Mouse (Mus musculus) neural tube, embryonic 11.5 days (tissue): ENCODE results near the gene AI597479. TPM values are rescaled to one million over a fixed set of nuclear protein-coding genes. Genes with fewer than 3 reads are reported as not detected.

Source experiments
- ATAC-seq: fragments of 200-750 bp; cut with Nextera tagmentation; 2 replicates; pipeline ENCODE4 v1.8.0; 2017; ENCODE audit warnings: moderate number of reproducible peaks, mild to moderate bottlenecking, moderate TSS enrichment, moderate library complexity; ENCODE audit not compliant: insufficient read depth, low FRiP score, low TSS enrichment
- DNase-seq: peaks from one replicate; pipeline ENCODE4 v3.0.0-alpha.2; 2015; ENCODE audit warnings: low spot score
- H3K27ac ChIP-seq: fragments of 300-500 bp; sonication (generic); 2 replicates; pipeline ENCODE4 v1.5.1; 2014; ENCODE audit warnings: low read depth, mild to moderate bottlenecking, low read length
- H3K27me3 ChIP-seq: fragments of 300-500 bp; sonication (generic); 2 replicates; pipeline ENCODE4 v1.6.1; 2014; ENCODE audit warnings: mild to moderate bottlenecking, low read length, mixed read lengths; ENCODE audit not compliant: control insufficient read depth, insufficient read depth
- H3K36me3 ChIP-seq: fragments of 300-500 bp; sonication (generic); 2 replicates; pipeline ENCODE4 v1.6.1; 2014; ENCODE audit warnings: mild to moderate bottlenecking, low read length, moderate library complexity, mixed read lengths; ENCODE audit not compliant: control insufficient read depth, insufficient read depth
- H3K4me1 ChIP-seq: fragments of 300-500 bp; sonication (generic); 2 replicates; pipeline ENCODE4 v1.6.1; 2014; ENCODE audit warnings: low read length, mixed read lengths; ENCODE audit not compliant: control insufficient read depth, insufficient read depth
- H3K4me2 ChIP-seq: fragments of 300-500 bp; sonication (generic); 2 replicates; pipeline ENCODE4 v1.6.1; 2014; ENCODE audit warnings: low read depth, mild to moderate bottlenecking, moderate library complexity
- H3K4me3 ChIP-seq: fragments of 300-500 bp; sonication (generic); 2 replicates; pipeline ENCODE4 v1.5.1; 2014; ENCODE audit warnings: low read depth, low read length
- H3K9ac ChIP-seq: fragments of 300-500 bp; sonication (generic); 2 replicates; pipeline ENCODE4 v1.6.1; 2014; ENCODE audit warnings: mild to moderate bottlenecking, low read length
- H3K9me3 ChIP-seq: fragments of 300-500 bp; sonication (generic); 2 replicates; pipeline ENCODE4 v1.6.1; 2016; ENCODE audit warnings: low read length; ENCODE audit not compliant: control insufficient read depth
- WGBS: fragments of 180-500 bp; shearing (Covaris S2); extraction: QIAGEN DNeasy Blood & Tissue Kit; methylation state at CpG from one replicate; pipeline ENCODE4 v1.1.7; 2014; 5-methylcytosine and 5-hydroxymethylcytosine counted together
- polyA plus RNA-seq: library from polyadenylated mRNA; unstranded; fragments of >200 nt; fragmentation: Nextera tagmentation; extraction: Ambion mirVana; gene quantifications from 2 replicates; pipeline ENCODE4 v1.2.1, GENCODE M21; 2014

AI597479 gene
- 47.2 and 52.9 TPM in 2 replicates for polyA plus RNA-seq

- DNase-seq (peak; percentile 96), ATAC-seq (peak; percentile 96)
- Histone ChIP-seq H3K9ac (peak within 1 kb of the TSS; percentile 95), H3K4me2 (peak within 1 kb of the TSS; percentile 85), H3K36me3 (no peaks in the 10 kb centered on the region), H3K27ac (peak within 1 kb of the TSS; percentile 96), H3K9me3 (no peaks in the 10 kb centered on the region), H3K27me3 (no peaks in the 10 kb centered on the region), H3K4me1 (peaks cover 3% of the 10 kb centered on the region; the same call in 1 of the 2 replicates), H3K4me3 (peak within 1 kb of the TSS; percentile 94)
- WGBS = under 1% methylated on average over 56 of the region's 57 CpGs
Observed at GRCm38 (mm10) chr1:43098031-43098984, at the start of gene AI597479, which contains the start of gene Tgfbrap1. Gene AI597479, plus strand, starts transcription at chr1:43098710. Gene Tgfbrap1, minus strand, starts transcription at chr1:43098637.

DNA sequence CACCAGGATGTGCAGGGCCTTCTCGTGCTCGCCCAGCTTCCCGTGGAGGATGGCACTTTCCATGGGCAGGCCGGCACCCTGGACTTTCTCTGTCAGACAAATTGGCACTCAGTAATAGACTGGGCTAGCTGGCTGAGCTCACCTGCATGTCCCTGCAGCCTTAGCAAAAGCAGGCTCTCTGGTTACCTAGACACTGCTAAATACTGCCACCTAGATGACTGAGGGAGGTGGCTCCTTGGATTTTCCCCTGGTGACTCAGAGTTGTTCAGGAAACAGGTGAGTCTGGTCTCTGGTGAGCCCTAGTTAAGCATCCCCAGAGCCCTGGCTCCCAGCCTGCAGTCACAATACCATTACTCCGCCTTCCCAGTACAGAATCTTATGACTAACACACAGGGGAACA, 46.6 kb upstream of the AI597479 start:
- Histone ChIP-seq H3K9ac (no peak overlapping the region), H3K27ac (no peak overlapping the region), H3K9me3 (no peaks in the 10 kb centered on the region), H3K27me3 (no peaks in the 10 kb centered on the region), H3K36me3 (peaks cover 8% of the 10 kb centered on the region), H3K4me3 (no peak overlapping the region), H3K4me2 (no peak overlapping the region), H3K4me1 (no peaks in the 10 kb centered on the region)
- ATAC-seq = no peak
- 90% methylated on average over 5 of the region's 5 CpGs for WGBS
- DNase-seq = no peak

DNA sequence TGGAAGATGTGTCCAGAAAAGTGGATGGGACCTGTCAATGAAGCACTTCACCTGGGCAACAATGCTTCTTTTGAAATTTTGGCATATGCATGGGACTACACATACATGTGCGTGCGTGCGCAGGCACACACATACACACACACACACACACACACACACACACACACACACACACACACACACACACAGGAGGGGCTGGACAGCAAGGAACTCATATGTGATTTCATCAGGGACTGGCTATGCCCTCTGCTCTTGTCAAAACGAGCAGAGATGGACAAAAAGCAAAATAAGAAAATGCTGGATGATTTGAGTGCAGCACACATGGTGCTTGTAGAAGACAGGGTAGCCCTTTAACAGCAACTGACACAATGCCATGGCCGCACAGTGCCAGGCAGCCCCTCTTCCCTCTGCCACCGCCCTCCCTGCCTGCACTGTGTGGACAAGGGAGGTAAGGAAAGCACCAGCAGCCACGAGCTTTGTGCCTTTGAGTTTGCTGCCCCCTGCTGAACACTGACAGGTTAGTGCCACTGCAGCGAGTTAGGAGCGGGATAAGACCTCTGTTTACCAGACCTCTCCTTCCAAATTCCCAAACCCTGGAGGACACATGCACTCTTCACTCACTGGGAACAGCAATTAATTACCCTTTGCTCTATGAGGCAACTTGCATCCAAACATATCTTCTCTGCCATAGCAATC, 32.7 kb upstream of the AI597479 start:
- Histone ChIP-seq H3K9me3 (no peaks in the 10 kb centered on the region), H3K27ac (no peak overlapping the region), H3K36me3 (peaks cover 4% of the 10 kb centered on the region; the same call in 1 of the 2 replicates), H3K9ac (no peak overlapping the region), H3K27me3 (no peaks in the 10 kb centered on the region), H3K4me1 (no peaks in the 10 kb centered on the region), H3K4me3 (no peak overlapping the region), H3K4me2 (no peak overlapping the region)
- WGBS = 57% methylated on average over 9 of the region's 9 CpGs
- DNase-seq (peak; percentile 83), ATAC-seq (peak; percentile 83)

GRCm38 (mm10) chr1:43066573-43066972, 31.9 kb upstream of the AI597479 start:
- H3K4me1 ChIP-seq = no peaks in the 10 kb centered on the region
- no peak overlapping the region for H3K4me2 ChIP-seq
- no peak overlapping the region for H3K27ac ChIP-seq
- no peak overlapping the region for H3K4me3 ChIP-seq
- no peaks in the 10 kb centered on the region for H3K27me3 ChIP-seq
- 87% methylated on average over 8 of the region's 8 CpGs for WGBS
- no peak overlapping the region for H3K9ac ChIP-seq
- H3K36me3 ChIP-seq = no peaks in the 10 kb centered on the region; the same call in 1 of the 2 replicates
- no peaks in the 10 kb centered on the region for H3K9me3 ChIP-seq
- DNase-seq (no peak), ATAC-seq (no peak)

DNA sequence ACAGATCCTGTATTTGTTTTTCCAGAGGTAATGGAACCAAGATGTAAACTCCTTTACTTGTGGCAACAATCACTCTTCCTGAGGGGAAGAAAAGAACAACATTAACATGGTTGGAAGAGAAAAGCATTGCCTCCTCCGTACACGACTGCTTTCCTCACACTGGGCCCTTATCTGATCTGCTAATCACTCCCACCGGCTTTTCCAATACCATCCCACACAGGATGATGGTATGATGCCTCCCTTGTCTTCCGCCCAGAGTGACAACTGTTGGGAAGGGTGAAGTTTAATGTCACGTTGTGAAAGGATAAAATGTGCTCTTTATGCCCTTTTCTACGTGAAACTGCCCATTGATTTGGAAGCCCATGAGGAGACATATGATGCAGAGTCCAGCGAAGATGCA, 31.0 kb upstream of the AI597479 start:
- Histone ChIP-seq H3K27me3 (no peaks in the 10 kb centered on the region), H3K9ac (no peak overlapping the region), H3K27ac (no peak overlapping the region), H3K4me3 (no peak overlapping the region), H3K4me2 (no peak overlapping the region), H3K36me3 (no peaks in the 10 kb centered on the region; the same call in 1 of the 2 replicates), H3K9me3 (no peaks in the 10 kb centered on the region), H3K4me1 (no peaks in the 10 kb centered on the region)
- no peak for DNase-seq
- ATAC-seq = no peak
- 83% methylated on average over 7 of the region's 7 CpGs for WGBS

- H3K4me2 ChIP-seq = no peak overlapping the region
- 85% methylated on average over 5 of the region's 5 CpGs for WGBS
- no peak overlapping the region for H3K27ac ChIP-seq
- no peak overlapping the region for H3K9ac ChIP-seq
- DNase-seq (no peak), ATAC-seq (no peak)
- H3K4me3 ChIP-seq = no peak overlapping the region
- H3K9me3 ChIP-seq = no peaks in the 10 kb centered on the region
- H3K36me3 ChIP-seq = peaks cover 3% of the 10 kb centered on the region; the same call in 1 of the 2 replicates
- no peaks in the 10 kb centered on the region for H3K4me1 ChIP-seq
- no peaks in the 10 kb centered on the region for H3K27me3 ChIP-seq
Observed at GRCm38 (mm10) chr1:43070726-43071125, 27.8 kb upstream of the AI597479 start.

GRCm38 (mm10) chr1:43072028-43072427, 26.5 kb upstream of the AI597479 start:
- Histone ChIP-seq H3K4me3 (no peak overlapping the region), H3K36me3 (peaks cover 3% of the 10 kb centered on the region; the same call in 1 of the 2 replicates)

GRCm38 (mm10) chr1:43072561-43072960, 25.9 kb upstream of the AI597479 start:
- H3K27me3 ChIP-seq = no peaks in the 10 kb centered on the region
- no peaks in the 10 kb centered on the region for H3K4me1 ChIP-seq
- H3K9me3 ChIP-seq = no peaks in the 10 kb centered on the region
- no peak overlapping the region for H3K4me2 ChIP-seq
- H3K9ac ChIP-seq = no peak overlapping the region
- 74% methylated on average over 1 of the region's 1 CpGs for WGBS
- H3K27ac ChIP-seq = no peak overlapping the region
- H3K36me3 ChIP-seq = 0 out of 2 replicates have a peak, but pooled peaks cover 3% of the 10 kb centered on the region
- DNase-seq (no peak), ATAC-seq (no peak)
- no peak overlapping the region for H3K4me3 ChIP-seq

More at GRCm38 (mm10) chr1:43072028-43072427, 26.5 kb upstream of the AI597479 start:
- no peaks in the 10 kb centered on the region for H3K27me3 ChIP-seq
- H3K4me2 ChIP-seq = no peak overlapping the region
- DNase-seq = no peak
- no peaks in the 10 kb centered on the region for H3K4me1 ChIP-seq
- no peaks in the 10 kb centered on the region for H3K9me3 ChIP-seq
- 93% methylated on average over 8 of the region's 8 CpGs for WGBS
- H3K9ac ChIP-seq = no peak overlapping the region
- H3K27ac ChIP-seq = no peak overlapping the region
- no peak for ATAC-seq
